Mouse (Mus musculus) T-helper 17 cell (primary cell): ENCODE data around the gene Dedd.

ENCODE experiments used
- in situ Hi-C, 2 experiments: fragments of 300-600 bp; cut with MboI, MseI; formaldehyde crosslinking; loops; 1 replicate in 1 of 2; 2 replicates in 1 of 2; pipeline ENCODE4 v1.15.1; 2025; ENCODE audit warnings: high pct_unique_total_duplicates in 2 of 2

Dedd gene

DNA sequence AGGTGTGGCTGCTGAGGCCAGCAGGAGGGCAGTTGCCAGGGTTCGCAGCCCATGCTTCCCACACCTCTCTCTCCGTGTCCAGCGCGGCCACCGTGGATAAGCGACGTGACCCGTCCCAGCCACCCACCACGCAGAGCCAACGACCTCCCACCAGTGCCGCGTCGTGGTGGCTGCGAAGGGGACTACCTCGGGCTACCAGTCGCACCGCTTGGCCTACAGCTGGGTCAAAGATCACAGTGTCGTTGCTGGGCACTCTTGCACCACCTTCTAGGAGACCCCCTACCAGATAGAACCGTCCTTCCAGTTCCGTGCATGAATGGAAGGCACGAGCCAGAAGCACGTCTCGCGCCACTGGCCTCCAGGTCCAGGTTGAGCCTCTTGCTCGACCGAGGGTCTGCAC, 31.3 kb downstream of the Dedd start:
- in situ Hi-C loops: loop anchor here in 1 of 2 experiments (5.0 kb wide), 1 partner anchor 117 kb away; no protein-coding TSS in a partner anchor

DNA sequence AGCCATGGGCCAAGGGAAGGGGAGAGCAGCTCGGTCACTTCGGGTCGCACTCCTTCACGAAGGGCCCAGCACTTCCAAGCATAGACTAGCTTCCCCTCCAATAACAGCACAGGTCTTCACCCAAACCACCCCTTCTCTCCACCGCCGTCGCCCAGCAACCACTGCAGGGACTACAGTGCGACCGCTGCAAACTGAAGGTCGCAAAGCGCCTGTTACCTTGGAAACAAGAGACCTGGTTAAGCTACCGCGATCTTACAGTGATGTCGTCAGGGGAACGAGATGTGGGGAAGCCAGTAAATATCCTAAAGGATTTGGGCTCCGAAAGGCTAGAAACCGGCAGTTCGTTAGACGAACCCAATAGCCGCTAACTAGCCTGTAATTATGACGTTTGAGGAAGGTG, 31.7 kb downstream of the Dedd start, which contains the start of gene Klhdc9:
TSS of gene Klhdc9 (minus strand) at position 143 of the 400 bp plus-strand sequence.
- in situ Hi-C loops: loop anchor here in 1 of 2 experiments (5.0 kb wide), 1 partner anchor 117 kb away; no protein-coding TSS in a partner anchor

DNA sequence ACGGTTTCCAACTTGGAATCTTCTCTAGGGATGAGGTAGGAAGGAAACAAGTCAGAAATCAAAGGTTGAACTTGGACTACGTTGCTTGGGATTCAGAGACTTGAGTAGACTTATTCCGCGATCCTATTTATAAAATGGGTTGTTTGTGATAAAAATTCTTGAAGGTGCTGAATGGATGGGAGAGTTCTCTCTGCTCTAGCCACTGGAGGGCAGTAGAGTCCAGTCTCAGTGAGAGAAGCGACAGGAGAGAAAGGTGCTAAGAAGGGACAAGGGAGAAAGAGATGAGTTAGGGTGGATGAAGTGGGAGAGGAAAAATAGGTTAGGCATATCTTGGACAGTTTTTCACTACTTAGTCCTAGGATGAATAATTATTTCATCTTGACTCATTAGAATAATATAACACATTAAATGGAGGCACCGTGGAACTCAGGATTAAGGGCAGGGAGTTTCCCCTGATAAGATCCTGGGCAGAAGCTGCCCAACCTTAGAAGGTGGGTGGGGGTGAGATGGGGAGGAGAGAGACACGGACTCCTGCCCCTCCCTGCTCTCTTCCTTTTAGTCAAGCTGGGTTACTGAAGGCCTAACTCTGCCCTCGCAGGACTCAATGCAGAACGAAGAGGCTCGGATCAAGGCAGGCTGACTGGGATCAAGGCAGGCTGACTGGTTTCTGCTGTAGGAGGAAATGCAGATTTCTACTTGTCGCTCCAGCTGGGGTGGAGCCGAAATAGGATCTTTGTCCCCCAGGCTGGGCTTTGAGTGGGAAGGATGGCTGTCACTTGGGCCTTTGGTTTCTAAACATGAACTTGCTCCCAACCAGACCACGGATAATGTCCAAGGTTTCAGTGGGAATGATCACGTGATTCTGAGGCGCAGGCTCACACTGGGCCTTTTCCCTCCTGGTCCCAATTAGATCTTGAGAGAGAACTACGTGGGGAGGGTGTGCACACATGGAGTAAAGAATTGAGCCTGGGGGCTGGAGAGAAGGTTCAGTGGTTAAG, 32.5 kb downstream of the Dedd start:
- in situ Hi-C loops: loop anchor here in 1 of 2 experiments (5.0 kb wide), 1 partner anchor 116 kb away; no protein-coding TSS in a partner anchor

DNA sequence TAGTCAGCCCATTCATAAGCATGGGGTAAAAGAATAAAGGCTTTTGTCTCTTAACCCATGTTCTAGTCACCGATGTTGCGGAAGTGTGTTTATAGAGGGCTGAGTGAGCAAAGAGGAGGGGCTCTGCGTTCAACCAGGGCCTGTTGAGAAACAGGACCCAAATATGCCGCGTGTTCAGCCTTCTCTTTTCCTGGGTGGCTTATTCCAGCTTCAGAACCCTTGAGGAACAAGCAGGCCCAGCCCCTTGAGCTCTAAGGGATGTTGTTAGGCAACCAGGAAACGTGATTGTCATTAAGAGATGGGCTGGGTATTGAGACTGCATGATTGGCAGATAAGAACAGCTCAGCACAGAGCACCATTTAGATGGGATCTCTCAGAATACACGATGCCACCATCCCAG, 37.0 kb downstream of the Dedd start:
- in situ Hi-C loops: no loop called here

DNA sequence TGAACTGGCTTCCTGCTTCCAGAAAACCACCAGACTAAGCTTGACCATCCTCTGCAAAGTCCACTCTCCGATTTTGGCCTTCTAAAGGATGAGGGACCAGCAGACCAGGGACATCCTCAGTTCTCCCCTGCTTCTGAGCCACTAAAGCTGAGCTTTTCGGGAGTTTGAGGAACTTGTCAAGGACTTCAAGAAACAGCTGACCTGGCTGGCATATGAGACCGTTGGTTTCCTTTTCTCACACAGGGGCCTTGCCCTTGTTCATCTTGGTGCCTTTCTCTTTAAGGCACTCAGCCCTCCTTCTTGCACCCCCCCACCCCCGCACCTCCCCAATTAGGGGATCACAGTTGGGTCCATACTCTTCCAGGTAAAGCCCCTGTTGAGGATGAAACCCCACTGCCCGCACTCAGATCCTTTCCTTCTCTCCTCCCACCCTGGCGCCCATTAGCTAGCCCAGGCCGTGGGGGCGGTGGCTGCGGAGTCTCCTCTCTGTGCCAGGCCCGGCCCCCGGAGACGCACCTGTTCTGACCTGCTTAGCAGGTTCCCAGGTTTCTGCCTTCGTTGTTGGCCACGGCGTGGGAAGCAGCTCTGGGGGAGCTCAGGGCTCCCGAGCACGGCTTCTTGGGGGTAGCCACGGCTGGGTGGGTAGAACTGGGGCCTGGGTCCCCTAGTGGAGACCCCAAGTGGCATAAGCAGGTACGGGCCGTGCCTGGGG, 41.1 kb downstream of the Dedd start, which contains the start of gene Nectin4:
TSS of gene Nectin4 (plus strand) at position 255 of the 712 bp plus-strand sequence.
- in situ Hi-C loops: no loop called here

DNA sequence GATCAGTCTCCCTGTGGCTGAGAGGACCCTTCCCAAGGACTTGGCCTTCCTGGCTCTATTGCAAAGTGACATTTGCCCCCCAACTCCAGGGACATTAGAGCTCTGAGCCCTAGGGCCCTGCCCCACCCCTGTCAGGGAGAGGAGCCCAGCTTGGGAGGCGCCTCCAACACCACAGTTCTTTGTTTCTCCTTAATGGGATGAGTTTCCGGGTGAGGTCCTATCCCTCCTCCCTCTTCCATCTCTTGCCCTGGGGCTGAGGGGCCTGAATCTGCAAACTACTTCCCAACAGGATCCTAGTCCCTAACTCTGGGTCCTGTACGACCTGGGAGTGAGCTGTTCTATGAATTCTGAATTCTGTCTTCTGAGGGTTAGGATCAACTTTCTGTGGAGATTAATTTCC, 43.9 kb downstream of the Dedd start:
- in situ Hi-C loops: no loop called here

DNA sequence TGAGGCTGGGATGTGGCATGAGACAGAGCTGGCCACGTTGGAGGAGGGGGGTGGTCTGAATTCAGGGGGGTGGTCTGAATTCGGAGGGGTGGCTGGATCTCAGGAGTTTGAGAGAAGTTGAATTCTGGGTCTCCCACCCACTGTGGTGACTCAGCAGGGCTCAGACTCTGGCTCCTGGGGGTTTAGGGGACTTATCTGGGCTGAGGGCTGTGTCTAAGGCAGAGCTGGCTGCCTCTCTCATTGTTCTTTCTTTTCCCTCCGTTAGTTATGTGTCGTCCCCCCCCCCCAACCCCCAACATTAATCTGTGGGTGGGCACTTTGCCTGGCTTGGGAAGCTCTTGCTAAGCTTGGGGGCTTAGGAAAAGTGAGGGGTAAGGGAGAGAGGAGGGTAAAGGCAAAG, 45.0 kb downstream of the Dedd start:
- in situ Hi-C loops: no loop called here

DNA sequence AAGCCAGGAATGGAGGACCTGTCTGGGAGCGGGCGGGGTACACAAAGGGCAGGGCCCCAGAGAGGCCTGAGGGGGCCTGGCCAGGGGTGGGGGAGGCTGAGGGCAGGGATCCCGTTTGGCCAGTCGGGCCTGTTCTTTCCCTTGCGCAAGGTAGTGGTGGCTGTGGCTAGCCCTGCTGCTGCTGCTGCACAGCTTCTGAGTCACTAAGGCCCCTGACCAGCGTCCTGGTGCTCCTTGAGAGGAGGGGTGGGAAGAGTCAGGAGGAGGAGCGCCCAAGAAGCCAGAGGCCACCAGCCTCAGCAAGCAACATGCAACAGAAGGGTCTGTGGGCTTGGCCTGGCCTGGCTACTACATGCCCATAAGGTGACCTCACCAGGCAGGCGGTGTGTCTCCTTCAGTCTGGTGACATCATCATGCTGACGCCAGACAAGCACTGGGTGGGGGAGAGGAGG, 46.7 kb downstream of the Dedd start:
- in situ Hi-C loops: no loop called here

DNA sequence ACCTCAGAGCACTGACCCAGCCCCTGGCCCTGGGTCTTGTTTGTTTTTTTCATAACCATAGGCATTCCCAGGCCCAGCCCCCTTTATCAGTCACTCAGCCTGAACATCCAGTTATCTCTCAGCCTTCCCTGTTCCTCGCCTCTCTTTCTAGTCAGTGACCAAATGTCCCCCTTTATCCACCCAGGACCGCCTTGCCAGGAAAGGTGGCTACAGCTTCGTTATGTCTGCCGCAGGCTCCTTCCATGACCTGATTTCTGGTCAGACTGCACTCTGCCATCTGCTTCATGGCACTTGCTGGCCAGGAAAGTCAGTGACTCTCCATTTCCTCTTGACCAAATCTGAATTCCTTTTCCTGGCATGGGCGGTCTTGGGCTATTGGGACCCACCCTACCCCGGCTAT, 49.4 kb downstream of the Dedd start:
- in situ Hi-C loops: no loop called here

DNA sequence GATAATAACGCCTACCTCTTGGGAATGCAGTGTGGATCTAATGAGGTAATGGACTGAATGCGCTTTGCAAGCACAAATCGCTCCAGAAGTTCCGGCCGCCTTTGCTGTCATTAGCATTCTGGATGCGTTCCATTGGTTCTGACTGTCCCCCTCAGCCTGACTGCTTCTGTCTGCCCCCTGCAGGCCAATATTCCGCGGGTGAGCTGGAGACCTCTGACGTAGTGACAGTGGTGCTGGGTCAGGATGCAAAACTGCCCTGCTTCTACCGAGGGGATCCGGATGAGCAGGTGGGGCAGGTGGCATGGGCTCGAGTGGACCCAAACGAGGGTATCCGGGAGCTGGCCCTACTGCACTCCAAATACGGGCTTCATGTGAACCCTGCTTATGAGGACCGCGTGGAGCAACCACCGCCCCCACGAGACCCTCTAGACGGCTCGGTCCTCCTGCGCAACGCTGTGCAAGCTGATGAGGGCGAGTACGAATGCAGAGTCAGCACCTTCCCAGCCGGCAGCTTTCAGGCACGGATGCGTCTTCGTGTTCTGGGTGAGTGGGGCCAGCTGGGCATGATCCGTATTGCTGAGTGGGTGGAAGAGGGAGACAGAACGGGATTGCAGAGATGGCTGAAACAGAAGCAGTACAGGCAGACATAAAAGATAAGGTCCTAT, 51.1 kb downstream of the Dedd start:
- in situ Hi-C loops: no loop called here

DNA sequence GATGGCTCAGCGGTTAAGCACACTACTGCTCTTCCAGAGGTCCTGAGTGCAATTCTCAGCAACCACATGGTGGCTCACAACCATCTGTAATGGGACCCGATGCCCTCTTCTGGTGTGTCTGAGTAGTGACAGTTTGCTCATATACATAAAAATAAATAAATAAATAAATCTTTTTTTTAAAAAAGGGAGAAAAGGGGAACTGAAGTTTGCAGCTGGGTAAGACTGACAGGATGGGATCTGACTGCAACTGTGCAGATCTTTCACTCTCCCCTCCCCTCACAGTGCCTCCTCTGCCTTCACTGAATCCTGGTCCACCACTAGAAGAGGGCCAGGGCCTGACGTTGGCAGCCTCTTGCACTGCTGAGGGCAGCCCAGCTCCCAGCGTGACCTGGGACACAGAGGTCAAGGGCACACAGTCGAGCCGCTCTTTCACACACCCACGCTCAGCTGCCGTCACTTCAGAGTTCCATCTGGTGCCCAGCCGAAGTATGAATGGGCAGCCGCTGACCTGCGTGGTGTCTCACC, 53.2 kb downstream of the Dedd start:
- in situ Hi-C loops: no loop called here

DNA sequence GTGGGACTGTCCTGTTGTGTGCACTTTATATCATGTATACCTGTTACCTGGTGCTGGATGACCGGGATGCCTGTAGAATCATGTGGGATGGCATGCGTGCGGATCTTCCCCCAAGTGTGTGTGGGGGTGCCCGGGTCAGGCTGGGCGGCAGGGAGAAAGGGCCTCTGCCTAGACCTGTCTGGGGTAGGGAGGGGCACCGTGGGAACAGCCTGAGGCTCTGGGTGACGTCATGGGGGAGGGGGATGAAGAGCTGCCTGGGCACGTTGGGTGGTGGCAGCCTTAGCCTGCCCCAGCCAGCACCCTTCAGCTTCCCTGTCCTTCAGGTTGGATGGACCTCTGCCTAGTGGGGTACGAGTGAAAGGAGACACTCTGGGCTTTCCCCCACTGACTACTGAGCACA, 55.4 kb downstream of the Dedd start:
- in situ Hi-C loops: no loop called here

DNA sequence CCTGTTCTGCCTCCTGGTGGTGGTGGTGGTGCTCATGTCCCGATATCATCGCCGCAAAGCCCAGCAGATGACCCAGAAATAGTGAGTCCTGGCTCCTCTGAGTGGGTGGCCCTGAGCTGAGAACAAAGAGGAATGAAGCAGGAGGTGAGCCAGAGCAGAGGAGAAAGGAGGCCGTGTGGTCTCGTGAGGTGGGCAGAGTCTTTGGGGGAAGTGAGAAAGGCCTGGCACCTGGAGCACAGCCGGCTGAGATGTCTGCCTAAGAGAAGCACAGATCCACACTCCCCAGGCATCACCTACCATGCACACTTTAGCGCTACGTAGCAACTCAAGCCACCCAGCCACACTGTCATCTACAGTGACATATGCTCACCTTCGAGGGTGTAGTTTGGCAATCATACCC, 56.2 kb downstream of the Dedd start:
- in situ Hi-C loops: no loop called here

DNA sequence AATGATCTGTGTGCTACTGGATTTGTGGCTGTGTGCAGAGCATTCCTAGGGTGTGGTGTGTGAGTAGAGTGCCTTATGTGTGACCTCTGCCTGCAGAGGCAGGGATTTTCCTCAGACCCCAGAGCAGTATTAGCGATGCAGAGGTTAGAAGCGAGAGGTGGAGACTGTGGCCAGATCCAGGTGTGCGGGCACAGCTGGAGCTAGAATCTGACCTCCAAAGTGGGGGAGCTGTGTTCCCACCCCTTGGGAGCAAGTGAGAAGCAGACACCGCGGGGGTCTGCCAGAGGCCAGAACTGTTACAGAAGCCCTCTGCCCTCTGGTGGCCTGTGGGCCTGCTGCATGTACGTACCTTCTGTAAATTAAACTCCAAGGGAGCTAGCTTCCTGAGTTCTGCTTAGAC, 58.2 kb downstream of the Dedd start:
- in situ Hi-C loops: no loop called here

DNA sequence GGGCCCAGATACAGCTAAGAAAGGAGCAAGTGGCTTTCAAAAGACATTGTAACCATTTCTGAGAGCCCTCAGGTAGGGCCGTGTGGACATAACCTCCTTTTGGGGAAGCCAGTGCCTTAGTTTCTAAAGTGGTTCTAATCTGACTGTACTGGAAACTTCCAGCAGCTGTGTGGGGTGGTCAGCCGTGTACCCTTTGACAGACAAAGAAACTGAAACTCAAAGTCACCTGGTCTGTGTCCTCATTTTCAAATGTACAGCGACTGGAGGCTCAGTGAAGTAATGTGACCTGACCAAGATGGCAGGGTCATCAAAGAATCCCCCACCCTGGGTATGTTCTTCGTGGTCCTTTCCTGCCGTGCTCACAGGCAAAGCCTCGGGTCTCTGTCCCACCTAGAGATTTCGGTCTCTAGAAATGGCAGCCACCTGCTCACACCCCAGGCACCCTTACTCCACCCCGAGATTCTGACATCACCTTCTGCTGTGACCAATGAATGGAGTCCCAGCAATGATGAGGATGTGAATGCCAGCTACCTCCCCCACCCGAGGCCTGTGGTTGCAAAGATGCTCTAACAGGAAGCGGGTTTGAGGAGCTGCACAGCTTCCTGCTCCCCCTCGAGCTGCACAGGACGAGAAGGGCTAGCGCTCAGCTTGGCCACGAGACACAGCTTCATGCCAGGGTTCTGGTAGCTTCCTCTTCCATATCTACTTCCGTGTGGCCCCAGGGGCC, 59.6 kb downstream of the Dedd start, which contains the start of gene Arhgap30:
TSS of gene Arhgap30 (plus strand) at position 579 of the 727 bp plus-strand sequence.
- in situ Hi-C loops: no loop called here

DNA sequence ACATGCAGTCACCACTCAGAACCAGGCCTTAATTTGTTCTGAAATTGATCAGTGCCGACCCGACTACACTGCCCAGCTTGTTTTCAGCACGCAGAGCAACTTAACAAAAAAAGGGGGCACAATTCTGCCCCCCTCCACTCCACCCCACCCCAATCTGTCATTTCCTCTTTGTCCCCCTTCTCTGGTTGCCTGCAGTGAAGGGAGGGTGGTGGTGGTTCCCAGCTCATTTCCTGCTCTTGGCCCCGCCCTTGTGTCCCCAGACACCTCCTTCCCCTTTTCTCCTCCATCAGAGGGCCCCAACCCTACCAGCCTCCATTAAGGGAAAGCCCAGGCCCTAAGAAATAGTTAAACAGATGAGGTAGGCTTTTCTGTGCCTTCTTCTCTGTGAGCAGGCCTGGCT, 61.2 kb downstream of the Dedd start:
- in situ Hi-C loops: no loop called here
